Mouse (Mus musculus): ENCODE results near the gene Mfsd11.
"Not testable (repeated sequence)": the region's sequence is repeated elsewhere in the genome, so short reads cannot be mapped to it uniquely, and the experiment has no call there.

Mfsd11 gene

DNA sequence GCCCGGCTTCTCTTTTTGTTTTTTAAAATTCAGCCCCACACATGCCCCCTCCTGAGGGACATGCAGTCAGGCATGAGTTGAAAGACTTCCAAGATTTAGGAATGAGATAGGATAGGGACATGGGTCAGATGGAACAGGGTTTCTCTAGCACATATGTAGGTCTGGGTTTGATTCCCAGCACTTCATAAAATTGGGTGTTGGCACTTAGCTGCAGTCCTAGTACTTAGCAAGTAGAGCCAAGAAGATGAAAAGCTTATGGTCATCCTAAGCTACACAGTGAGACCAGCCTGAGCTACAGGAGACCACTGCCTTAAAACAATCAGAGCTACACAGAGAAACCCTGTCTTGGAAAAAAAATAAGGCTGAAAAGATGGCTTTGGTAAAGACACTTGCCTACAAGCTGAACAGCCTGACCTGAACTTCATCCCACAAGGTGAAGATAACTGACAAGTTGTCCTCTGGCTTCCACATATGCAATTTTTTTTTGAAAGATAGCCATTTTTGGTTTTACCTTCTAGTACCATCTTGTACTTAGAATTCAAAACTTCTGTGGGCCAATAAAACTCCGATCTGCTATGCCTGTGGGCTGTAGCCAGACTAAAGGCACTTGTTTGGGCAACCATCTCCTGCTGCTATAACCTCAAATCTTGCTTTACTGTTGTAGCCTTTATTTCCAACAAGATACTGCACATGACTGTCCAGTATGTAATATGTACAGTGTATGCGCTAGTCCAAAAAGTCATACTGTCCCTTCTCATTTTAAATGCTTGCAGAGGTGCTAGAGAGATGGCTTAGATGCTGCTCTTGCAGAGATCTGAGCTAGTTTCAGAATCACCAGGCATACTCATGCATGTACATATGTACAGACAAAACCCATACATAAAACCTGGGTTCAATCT lies 4.8 kb upstream of the Mfsd11 start:
- DNase-seq (ENCODE audit: low read depth) = no peak

DNA sequence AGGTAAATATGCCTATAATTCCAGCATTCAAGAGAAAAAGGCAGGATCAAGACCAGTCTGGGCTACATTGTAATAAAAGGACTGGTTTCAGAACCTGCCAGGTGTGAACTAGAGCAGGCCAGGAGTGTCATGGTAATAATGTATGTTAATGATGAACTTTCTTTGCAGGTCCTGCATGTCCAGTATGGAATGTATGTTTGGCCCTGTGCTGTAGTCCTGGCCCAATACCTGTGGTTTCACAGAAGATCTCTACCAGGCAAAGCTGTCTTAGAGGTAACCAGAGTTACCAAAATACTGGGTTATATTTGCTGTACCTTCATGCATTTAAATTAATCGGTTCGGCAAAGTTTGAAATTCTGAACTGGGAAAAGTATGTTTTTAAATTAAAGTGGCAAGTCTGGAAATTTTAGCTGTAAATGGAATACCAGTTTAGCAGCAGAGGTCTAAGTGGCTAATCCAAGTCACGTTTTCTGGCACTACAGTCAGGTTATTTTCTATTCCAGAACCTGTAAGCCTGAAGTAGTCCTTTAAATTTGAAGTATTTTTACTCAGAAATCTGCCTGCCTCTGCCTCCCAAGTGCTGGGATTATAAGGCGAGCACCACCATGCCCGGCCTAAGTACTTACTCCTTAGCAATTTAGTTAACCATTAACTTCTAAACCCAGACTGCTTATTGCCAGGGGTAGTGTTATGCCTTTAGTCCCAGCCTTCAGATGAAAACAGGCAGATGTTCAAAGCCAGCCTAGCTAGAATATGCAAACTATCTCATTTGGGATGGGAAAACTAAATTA lies 4.0 kb upstream of the Mfsd11 start:
- no peak for DNase-seq (ENCODE audit: low read depth)

DNA sequence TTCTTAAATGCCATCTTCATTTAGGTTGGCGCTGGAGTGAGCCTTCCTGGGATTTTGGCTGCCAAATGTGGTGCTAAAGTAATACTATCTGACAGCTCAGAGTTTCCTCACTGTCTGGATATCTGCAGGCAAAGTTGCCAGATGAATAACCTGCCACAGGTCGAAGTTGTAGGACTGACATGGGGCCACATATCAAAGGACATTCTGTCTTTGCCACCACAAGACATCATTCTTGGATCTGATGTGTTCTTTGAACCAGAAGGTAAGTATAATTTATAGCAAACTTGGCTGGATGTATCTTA lies 3.4 kb upstream of the Mfsd11 start:
- DNase-seq (ENCODE audit: low read depth) = not testable (repeated sequence)

GRCm38 (mm10) chr11:116849587-116849986 lies 2.7 kb upstream of the Mfsd11 start:
- DNase-seq (ENCODE audit: low read depth) = no peak

- DNase-seq (ENCODE audit: low read depth) = no peak
Observed at GRCm38 (mm10) chr11:116850085-116850484, 2.2 kb upstream of the Mfsd11 start.

- DNase-seq (ENCODE audit: low read depth) = no peak
Observed at GRCm38 (mm10) chr11:116850833-116851477, 1.3 kb upstream of the Mfsd11 start.

DNA sequence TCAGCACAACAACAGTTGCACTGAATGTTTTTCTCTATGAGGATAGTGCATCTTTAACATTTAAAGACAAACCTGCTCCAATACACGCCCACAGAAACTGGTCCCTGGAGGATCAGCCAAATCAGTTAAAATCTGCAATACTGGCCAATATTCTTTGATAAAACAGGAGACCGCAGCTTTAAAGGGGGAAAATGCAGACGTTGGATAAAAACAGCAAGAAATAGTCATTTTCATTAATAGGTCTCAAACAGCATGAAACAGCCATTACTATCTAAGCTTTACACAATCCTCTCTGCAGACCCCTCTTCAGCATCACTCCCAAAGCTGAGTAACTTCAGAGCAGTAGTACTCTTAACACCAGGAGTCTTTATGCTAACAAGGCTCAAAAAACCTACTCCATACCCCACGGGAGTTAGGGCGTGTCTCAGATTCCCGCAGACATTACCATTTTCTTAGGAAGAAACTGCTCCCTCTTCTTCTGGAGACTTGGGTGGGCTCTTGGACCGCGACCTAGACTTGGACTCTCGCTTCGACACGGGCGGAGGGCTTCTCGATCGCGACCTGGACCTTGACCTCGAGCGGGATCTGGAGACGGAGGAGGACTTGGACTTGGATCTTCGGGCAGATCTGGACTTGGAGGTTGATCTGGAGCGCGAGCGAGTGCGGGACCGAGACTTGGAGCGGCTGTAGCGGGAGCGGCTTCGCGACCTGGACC lies 507 bp upstream of the Mfsd11 start:
- no peak for DNase-seq (ENCODE audit: low read depth)

- peak; percentile 74 for DNase-seq (ENCODE audit: low read depth)
Observed at GRCm38 (mm10) chr11:116852891-116853511, 761 bp downstream of the Mfsd11 start, which contains the start of gene Srsf2. Gene Srsf2, minus strand, starts transcription at chr11:116853094.

DNA sequence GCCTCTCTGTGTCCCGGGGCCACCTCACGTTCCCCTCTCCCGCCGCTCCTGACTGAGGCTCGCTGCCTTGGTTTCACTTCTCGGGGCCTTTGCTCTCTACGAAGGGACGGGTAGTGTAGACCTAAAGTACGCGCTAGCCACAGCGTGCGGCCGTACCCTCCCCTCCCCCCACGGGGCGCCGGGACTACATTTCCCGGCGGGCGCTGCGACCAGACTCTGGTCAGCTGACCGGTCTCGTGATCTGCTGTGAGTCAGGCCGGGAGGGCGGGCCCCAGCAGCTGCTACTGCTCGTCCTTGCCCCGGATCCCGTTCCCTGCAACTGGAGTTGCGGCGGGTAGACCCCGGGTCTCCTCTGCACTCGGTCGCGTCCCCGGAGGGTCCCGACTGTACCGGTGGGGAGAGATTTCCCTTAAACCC lies 1.3 kb downstream of the Mfsd11 start:
- peak; percentile 88 for DNase-seq (ENCODE audit: low read depth)

- DNase-seq (ENCODE audit: low read depth) = no peak
Observed at GRCm38 (mm10) chr11:116854279-116854678, 2.0 kb downstream of the Mfsd11 start.

- no peak for DNase-seq (ENCODE audit: low read depth)
Observed at GRCm38 (mm10) chr11:116857183-116857850, 5.1 kb downstream of the Mfsd11 start.

- no peak for DNase-seq (ENCODE audit: low read depth)
Observed at GRCm38 (mm10) chr11:116864444-116864843, 12.2 kb downstream of the Mfsd11 start.

- no peak for DNase-seq (ENCODE audit: low read depth)
Observed at GRCm38 (mm10) chr11:116865945-116866585, 13.8 kb downstream of the Mfsd11 start.

- no peak for DNase-seq (ENCODE audit: low read depth)
Observed at GRCm38 (mm10) chr11:116868129-116868528, 15.9 kb downstream of the Mfsd11 start.

- no peak for DNase-seq (ENCODE audit: low read depth)
Observed at GRCm38 (mm10) chr11:116869223-116869622, 17.0 kb downstream of the Mfsd11 start.

DNA sequence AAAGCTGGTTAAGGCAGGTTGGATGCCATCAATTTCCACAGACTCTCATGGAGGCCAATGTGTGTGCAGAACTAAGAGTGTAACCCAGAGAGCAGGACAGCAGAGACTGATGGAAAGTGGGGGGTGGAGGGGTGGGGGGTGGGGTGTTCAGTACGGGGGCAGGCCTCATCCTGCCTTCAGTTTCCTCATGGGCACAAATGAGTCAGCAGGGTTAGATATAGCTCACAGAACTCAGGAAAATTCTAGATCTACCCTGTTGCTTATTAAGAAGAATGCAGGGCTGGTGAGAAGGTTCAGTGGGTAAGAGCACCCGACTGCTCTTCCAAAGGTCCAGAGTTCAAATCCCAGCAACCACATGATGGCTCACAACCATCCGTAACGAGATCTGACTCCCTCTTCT lies 17.4 kb downstream of the Mfsd11 start:
- no peak for DNase-seq (ENCODE audit: low read depth)

GRCm38 (mm10) chr11:116871538-116871937 lies 19.3 kb downstream of the Mfsd11 start:
- no peak for DNase-seq (ENCODE audit: low read depth)

DNA sequence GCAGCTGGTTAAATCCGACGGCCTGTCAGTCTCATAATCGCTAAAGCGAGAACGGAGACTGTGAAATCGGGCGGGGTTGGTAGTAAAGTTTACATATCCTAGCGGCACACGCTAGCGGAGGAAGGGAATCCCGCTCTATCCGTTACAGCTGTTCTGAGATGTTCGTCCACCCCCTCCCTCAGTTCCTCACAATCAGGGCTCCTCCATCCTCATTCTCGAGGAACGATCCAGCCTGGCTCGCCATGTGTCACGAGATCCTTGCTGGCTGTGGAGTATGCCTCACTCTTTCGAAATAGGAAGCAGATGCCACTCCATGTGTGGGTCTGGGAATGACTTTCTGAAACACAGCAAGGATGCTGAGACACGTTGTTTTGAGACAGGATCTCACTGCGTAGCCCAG lies 21.7 kb downstream of the Mfsd11 start:
- no peak for DNase-seq (ENCODE audit: low read depth)

DNA sequence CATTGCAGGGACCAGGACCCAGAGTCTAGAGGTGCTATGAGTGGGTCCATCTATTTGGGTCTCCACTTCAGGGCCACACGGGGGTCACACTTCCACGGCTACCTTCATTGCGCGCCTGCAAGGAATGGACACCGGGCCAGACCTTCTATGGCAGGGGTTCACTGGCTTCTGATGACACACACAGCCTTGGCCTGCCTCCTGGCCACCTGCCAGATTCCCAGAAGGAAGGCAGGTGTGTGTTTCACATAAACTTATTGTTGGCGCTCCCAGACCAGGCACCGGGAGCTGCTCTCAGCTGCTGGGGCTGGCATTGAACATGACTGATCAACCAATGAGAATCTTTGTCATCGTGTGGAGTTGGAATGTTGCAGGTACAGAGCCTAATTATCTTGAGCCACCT lies 26.2 kb downstream of the Mfsd11 start:
- no peak for DNase-seq (ENCODE audit: low read depth)

GRCm38 (mm10) chr11:116880839-116881238 lies 28.6 kb downstream of the Mfsd11 start:
- no peak for DNase-seq (ENCODE audit: low read depth)

GRCm38 (mm10) chr11:116881440-116881839 lies 29.2 kb downstream of the Mfsd11 start:
- no peak for DNase-seq (ENCODE audit: low read depth)
